ENCODE assay signal across 9 mouse cellular contexts in genomic region chr3:37468170-37468569, GRCm38 (mm10). TPM values are rescaled to one million over a fixed set of nuclear protein-coding genes. Genes with fewer than 3 reads are reported as not detected.
DNase-seq lines count a peak whose midpoint lies in the region; ATAC-seq and TF ChIP-seq lines count a peak whose summit lies in the region.
"Had no signal": no experiment of that assay in that cellular context is flagged by ENCODE, and none has a peak within 500 bp of the region (broad histone marks: within the 10 kb centered on the region; RNA-seq: fewer than 3 reads in every experiment).

No protein-coding gene starts in this region.

- H3K27ac ChIP-seq in heart, postnatal 0 days (ENCODE audit: low read depth): no peak overlapping the region
- H3K27ac ChIP-seq in forebrain, embryonic 16.5 days (ENCODE audit: low read length): no peak overlapping the region

- no peak overlapping the region for H3K4me3 ChIP-seq in heart, postnatal 0 days (ENCODE audit: low read depth, low read length)
- H3K4me3 ChIP-seq in forebrain, embryonic 16.5 days (replicated peaks; ENCODE audit: low read length): no peak overlapping the region

- no peaks in the 10 kb centered on the region for H3K9me3 ChIP-seq in heart, postnatal 0 days (replicated peaks; ENCODE audit: control insufficient read depth, low read length)
- H3K9me3 ChIP-seq in forebrain, embryonic 16.5 days (ENCODE audit: control insufficient read depth, low read length): no peaks in the 10 kb centered on the region

- no peaks in the 10 kb centered on the region for H3K36me3 ChIP-seq in heart, postnatal 0 days (replicated peaks; ENCODE audit: control insufficient read depth, insufficient read depth, low read length)
- no peaks in the 10 kb centered on the region for H3K36me3 ChIP-seq in forebrain, embryonic 16.5 days (ENCODE audit: control insufficient read depth, insufficient read depth)

- 82% methylated on average over 2 of the region's 2 CpGs for WGBS in heart, postnatal 0 days
- 94% methylated on average over 2 of the region's 2 CpGs for WGBS in forebrain, embryonic 16.5 days

- TF ChIP-seq EP300 in heart, postnatal 0 days (IDR thresholded peaks at IDR 0.05; ENCODE audit: low read depth): no peak

- DNase-seq in heart, postnatal 0 days (ENCODE audit: low spot score): peak; percentile 42
- no peak for DNase-seq in heart, postnatal 4 days
- peak; percentile 24 to 32 for DNase-seq in right cerebral cortex, postnatal 10 days (ENCODE audit: low spot score in 2 of 2)
- DNase-seq in right cerebral cortex, postnatal 14 days: no peak
- DNase-seq in layer of hippocampus, adult 11-12 months (ENCODE audit: low spot score): no peak
- DNase-seq in yolk sac, embryonic 10.5 days (ENCODE audit: low spot score): no peak
- DNase-seq in right cerebral cortex, postnatal 4 days: no peak
- DNase-seq: thymus, postnatal 36 days had no signal

- peak; percentile 57 for TF ChIP-seq CTCF in heart, postnatal 0 days (IDR thresholded peaks at IDR 0.05; ENCODE audit: low read depth)

- no peaks in the 10 kb centered on the region for H3K4me1 ChIP-seq in heart, postnatal 0 days (ENCODE audit: control insufficient read depth, insufficient read depth)
- no peaks in the 10 kb centered on the region for H3K4me1 ChIP-seq in forebrain, embryonic 16.5 days (replicated peaks; ENCODE audit: control insufficient read depth, insufficient read depth, low read length)

- H3K9ac ChIP-seq in heart, postnatal 0 days (replicated peaks; ENCODE audit: low read depth, low read length): no peak overlapping the region
- no peak overlapping the region for H3K9ac ChIP-seq in forebrain, embryonic 16.5 days (replicated peaks; ENCODE audit: low read depth, low read length)

- ATAC-seq in heart, postnatal 0 days (ENCODE audit: insufficient read depth, low read depth): no peak
- peak; percentile 72; the same call in 1 of the 2 replicates for ATAC-seq in forebrain, embryonic 16.5 days

- H3K4me2 ChIP-seq in heart, postnatal 0 days (ENCODE audit: low read depth, low read length): no peak overlapping the region
- no peak overlapping the region for H3K4me2 ChIP-seq in forebrain, embryonic 16.5 days (ENCODE audit: low read length)

- no peaks in the 10 kb centered on the region for H3K27me3 ChIP-seq in heart, postnatal 0 days (ENCODE audit: control insufficient read depth, insufficient read depth, low read length)
- H3K27me3 ChIP-seq in forebrain, embryonic 16.5 days (replicated peaks; ENCODE audit: control insufficient read depth, insufficient read depth, low read length): no peaks in the 10 kb centered on the region

RNA-seq across cellular contexts. Expression of gene Nudt6, which starts 48.2 kb away (rescaled TPM):
- total RNA-seq in heart, postnatal 0 days (2014; rRNA removed; ENCODE audit: low replicate concordance): 9.8 and 38.8 TPM in 2 replicates
- 23.6 and 25.4 TPM in 2 replicates for polyA plus RNA-seq in heart, postnatal 0 days (2015; fragmentation: Nextera tagmentation; extraction: Ambion mirVana)
- 10 to 100 TPM; 15.0 to 15.1 TPM for total RNA-seq in heart, postnatal 4 days (2021)
- polyA plus RNA-seq in forebrain, embryonic 16.5 days (2015; fragmentation: Nextera tagmentation; extraction: Ambion mirVana): 5.0 and 6.6 TPM in 2 replicates

RNA-seq across cellular contexts. Expression of gene Spata5, which starts 48.5 kb away (rescaled TPM):
- total RNA-seq in heart, postnatal 0 days (2014; rRNA removed; ENCODE audit: low replicate concordance): 11.1 and 17.0 TPM in 2 replicates
- 13.8 and 18.7 TPM in 2 replicates for polyA plus RNA-seq in heart, postnatal 0 days (2015; fragmentation: Nextera tagmentation; extraction: Ambion mirVana)
- total RNA-seq in heart, postnatal 4 days (2021): 10 to 100 TPM; 25.4 to 28.9 TPM
- polyA plus RNA-seq in forebrain, embryonic 16.5 days (2015; fragmentation: Nextera tagmentation; extraction: Ambion mirVana): 36.5 and 37.6 TPM in 2 replicates

Comparison
In these comparisons a context has a peak if more than half of its experiments do, and no peak if none do; other contexts are left out.
1. DNase-seq: peak in heart, postnatal 0 days (single experiment) and right cerebral cortex, postnatal 10 days (2 of 2); none in heart, postnatal 4 days (single experiment), right cerebral cortex, postnatal 14 days (single experiment), layer of hippocampus, adult 11-12 months (single experiment), yolk sac, embryonic 10.5 days (single experiment) and right cerebral cortex, postnatal 4 days (single experiment).